Mouse (Mus musculus) megakaryocyte-erythroid progenitor cell, adult 5-6 weeks (primary cell): ENCODE results near the gene Taldo1. TPM values are rescaled to one million over a fixed set of nuclear protein-coding genes. Genes with fewer than 3 reads are reported as not detected.
A peak's percentile ranks its signal among the peaks of the same experiment; 100 is the strongest.
"Not testable (repeated sequence)": the region's sequence is repeated elsewhere in the genome, so short reads cannot be mapped to it uniquely, and the experiment has no call there.

Experiments used
- ATAC-seq: replicated peaks from 2 replicates; pipeline ENCODE4 v1.8.0; 2016; ENCODE audit warnings: mild to moderate bottlenecking, inconsistent platforms; ENCODE audit not compliant: severe bottlenecking, poor library complexity, low FRiP score, low TSS enrichment
- total RNA-seq, 2 experiments: library from RNA; stranded (forward) in 1 of 2; stranded (reverse) in 1 of 2; fragments of 200-1000, 215-1000 nt in 1 of 2; fragments of >200 nt in 1 of 2; fragmentation: Nextera tagmentation in 1 of 2; gene quantifications; 2 replicates each; pipeline ENCODE4 v1.2.3; 2014 to 2017

The Taldo1 gene
- total RNA-seq, 2 experiments from 2014 or later: 353 to 451 TPM

DNA sequence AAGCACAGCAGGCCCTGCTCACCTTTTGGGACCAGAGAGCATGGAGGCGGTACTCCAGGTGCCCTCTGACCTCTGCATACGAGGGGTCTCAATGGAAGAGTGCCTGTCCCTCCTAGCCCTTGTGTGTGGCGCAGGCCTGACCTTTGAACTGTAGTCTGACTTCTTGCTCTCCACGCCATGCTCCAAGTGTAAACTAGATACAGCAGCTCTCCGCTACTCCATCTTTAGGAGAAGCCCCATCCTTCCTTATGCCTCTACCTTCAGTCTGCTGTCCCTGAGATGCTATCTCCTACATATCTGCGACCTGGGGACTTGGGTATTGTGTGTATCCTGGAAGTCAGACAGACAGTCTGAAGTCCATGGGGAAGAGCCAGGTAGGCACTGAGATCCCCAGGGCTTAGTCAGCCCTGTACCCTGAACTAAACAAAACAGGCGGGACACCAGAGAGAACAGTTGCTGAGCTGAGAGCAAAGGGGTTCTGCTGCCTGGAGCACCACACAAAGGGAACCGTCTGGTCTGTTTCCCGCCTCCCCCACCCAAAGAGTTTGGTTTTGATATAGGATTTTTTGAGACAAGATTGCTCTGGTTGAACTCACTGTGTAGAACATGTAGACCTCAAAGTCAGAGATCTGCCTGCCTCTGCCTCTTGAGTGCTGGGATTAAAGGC lies 44.0 kb downstream of the Taldo1 start:
- ATAC-seq: no peak

DNA sequence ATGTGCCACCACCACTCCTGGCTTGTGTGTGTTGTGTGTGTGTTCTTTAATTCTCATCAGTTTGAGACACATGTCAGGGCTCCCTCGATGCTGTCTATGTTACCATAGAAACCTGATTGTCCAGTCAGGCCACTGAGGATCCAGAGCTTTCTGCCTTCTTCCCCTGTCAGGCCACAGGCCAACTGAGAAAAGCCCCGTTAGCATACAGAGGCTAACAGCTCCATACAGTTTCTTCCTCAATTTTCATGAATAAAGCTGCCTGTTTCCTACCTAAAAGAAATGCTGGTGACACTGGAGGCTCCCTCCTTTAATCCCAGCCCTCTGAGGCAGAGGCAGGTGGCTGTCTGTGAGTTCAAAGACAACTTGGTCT lies 44.5 kb downstream of the Taldo1 start:
- no peak for ATAC-seq

DNA sequence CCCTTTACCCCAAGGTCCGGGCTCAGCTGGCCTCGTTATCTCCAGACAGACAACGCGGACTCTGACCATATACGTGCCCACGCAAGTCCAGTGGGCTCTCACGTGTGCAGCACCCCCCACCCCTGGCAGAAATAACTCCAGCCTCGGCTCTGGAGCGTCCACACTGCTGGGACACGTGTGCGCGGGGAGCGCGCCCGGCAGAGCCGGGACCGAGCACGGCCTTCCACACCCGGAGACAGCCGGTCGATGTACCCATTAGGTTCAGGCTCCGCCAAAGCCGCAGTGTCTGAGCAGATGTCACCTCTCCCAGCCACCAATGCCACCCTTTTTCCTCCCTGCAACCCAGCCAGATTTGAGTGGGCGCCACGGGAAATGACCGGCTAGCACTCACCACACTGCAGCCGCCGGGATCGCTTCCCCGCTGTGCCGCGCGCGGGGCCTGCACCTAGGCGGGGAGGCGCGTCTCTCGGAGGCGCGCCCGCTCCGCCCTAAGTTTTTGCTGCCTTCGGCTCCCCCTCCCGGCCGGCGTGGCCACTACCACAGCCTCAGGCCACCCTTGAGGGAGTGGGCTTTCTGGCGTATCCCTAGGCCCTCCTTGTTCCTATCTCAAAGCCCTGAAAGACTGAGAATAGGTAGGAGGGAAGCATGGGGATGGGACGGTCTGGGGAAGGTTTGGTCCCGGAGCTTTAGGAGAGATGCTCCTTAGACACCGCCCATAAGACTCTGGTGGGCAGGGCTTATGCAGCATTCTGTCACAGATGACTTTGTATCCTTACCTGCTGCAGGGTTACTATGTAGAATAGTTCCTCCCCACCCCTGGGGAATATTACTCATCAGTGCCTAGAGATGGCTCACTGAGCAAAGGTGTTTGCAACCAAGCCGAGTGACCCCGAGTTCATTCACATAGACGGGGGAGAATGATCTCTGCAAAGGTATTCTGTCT lies 45.5 kb downstream of the Taldo1 start, which contains the start of gene Slc25a22:
Gene Slc25a22 (minus strand): TSS at position 715 of the 943 bp plus-strand sequence.
- ATAC-seq: peak; percentile 62

DNA sequence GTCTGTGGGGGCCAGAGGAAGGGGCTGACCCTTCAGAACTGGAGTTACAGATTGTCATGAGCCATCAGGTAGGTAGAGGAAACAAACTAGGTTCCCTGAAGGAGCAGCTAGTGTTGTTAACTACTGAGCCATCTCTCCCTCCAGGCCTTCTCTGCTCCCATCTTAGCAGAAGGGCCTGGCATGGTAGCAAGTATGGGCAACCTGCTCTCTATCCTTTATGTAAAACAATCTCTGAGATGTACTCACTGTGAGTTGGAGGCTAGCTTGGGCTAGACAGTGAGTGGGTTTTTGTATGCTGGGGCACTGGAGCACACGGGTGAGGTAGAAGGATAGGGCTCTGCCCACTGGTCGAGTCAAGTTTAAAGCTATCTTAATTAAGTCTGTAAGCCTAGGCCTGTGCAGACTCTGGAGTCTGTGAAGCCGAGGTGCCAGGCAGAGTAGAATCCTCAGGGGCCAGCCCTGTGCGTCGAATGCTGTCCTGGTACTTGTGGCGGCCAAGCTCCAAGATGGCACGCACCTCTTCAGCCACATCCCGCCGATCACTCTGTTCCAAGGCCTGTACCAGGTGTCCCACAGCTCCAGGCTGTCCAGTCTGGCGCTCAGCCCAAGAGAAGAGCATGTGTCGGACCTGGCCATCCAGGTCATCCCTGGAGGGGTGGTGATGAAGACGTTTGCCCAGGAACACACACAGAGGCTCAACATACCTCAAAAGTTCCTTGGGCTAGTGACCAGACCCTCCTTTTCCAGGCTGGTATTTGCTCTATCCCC lies 46.4 kb downstream of the Taldo1 start:
- ATAC-seq: no peak

- no peak for ATAC-seq
Measured at GRCm38 (mm10) chr7:141439140-141439679, 47.2 kb downstream of the Taldo1 start.

DNA sequence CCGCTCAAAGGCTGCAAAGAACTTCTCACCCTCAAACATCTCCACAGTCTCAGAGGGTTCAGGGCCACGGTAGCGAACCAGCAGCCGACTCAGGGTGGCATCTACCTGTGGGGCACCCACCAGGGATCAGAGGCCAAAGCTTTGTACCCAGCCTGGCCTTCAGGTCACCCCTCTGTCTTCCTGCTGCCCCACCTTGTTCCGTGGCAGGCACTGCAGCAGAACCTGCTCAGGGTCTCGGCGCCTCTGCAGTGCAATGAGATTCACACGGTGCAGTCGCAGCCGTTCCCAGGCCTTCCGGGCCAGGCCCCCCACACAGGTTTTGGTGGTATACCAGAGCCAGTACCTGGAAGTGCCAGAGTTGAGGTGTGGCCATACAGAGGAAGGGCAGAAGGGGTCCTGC lies 47.8 kb downstream of the Taldo1 start:
- ATAC-seq: no peak

- no peak for ATAC-seq
Measured at GRCm38 (mm10) chr7:141440613-141441012, 48.6 kb downstream of the Taldo1 start.

GRCm38 (mm10) chr7:141441460-141441859 lies 49.5 kb downstream of the Taldo1 start:
- no peak for ATAC-seq

DNA sequence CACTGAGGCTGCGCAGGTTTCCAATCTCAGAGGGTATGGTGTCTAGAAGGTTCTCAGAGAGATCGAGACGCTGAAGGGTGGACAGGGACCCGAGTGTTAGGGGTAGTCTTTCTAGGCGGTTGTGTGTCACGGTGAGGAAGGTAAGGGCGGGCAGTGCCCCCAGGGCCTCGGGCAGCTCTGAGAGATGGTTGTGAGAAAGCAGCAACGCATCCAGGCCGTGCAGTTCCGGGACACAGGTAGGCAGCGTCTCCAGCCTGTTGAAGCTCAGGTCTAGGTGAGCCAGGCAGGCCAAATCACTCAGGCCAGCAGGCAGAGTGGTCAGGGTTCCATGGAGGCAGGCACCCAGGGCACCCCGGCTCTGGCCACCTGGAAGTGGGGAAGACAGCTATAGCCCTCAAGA lies 50.2 kb downstream of the Taldo1 start:
- no peak for ATAC-seq

- peak; percentile 48 for ATAC-seq
Measured at GRCm38 (mm10) chr7:141443081-141443821, 51.3 kb downstream of the Taldo1 start.

GRCm38 (mm10) chr7:141443828-141444237 lies 51.8 kb downstream of the Taldo1 start, which contains the start of gene Pidd1:
Gene Pidd1 (minus strand): TSS chr7:141444025.
- ATAC-seq: peak; percentile 60

GRCm38 (mm10) chr7:141446374-141446773 lies 54.4 kb downstream of the Taldo1 start:
- not testable (repeated sequence) for ATAC-seq

DNA sequence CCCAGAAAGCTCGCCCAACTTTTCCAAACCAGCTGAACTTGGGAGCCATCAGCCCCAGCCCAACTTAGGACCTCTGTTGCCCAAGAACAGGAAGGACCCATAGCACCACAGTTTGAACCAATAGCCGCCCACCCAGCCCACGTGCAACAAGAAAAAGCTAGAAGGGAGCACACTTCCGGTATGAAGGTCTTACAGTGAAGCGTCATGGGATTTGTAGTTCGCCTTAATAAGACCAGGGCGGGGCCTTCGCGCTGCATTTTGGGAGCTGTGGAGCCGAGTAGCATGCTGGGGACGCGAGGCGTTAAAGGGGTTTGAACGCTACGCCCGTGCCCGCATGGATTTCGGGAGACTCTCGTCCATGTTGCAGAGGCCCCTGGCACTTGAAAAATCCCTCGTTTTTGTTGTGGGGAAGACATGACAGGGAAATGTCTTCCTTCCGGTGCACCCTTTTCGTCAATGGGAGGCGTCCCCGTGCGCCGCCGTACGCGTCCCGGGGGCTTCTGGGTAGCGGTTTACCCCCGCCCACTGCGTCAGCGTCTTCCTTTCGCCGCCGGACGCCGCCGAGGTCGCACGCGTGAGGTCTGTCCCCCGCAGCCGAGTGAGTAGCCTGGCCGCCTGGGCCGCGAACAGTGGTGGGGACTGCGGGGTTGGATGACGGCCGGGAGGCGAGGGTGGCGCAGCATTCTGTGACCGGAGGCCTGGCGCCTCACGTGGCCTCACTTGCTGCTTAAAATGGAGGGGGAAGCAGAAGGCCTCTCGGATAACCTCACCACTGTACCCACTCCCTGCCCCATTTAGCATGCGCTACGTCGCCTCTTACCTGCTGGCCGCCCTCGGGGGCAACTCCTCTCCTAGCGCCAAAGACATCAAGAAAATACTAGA lies 55.4 kb downstream of the Taldo1 start, which contains the start of gene Rplp2:
Gene Rplp2 (plus strand): TSS at position 261 of the 882 bp plus-strand sequence.
- peak; percentile 74 for ATAC-seq

GRCm38 (mm10) chr7:141451928-141452327 lies 59.9 kb downstream of the Taldo1 start:
- no peak for ATAC-seq
